Mouse (Mus musculus) midbrain, embryonic 12.5 days (tissue): Measurements from ENCODE around the gene Esp8. TPM values are rescaled to one million over a fixed set of nuclear protein-coding genes. Genes with fewer than 3 reads are reported as not detected.
"Not testable (repeated sequence)": the region's sequence is repeated elsewhere in the genome, so short reads cannot be mapped to it uniquely, and the experiment has no call there.

Source experiments
- ATAC-seq: fragments of 200-750 bp; cut with Nextera tagmentation; 2 replicates; pipeline ENCODE4 v1.8.0; 2017; ENCODE audit warnings: low read depth, moderate TSS enrichment, moderate library complexity; ENCODE audit not compliant: low FRiP score
- H3K27ac ChIP-seq: fragments of 300-500 bp; sonication (generic); replicated peaks from 2 replicates; pipeline ENCODE4 v1.5.1; 2016; ENCODE audit warnings: mild to moderate bottlenecking
- H3K27me3 ChIP-seq: fragments of 300-500 bp; sonication (generic); 2 replicates; pipeline ENCODE4 v1.6.1; 2016; ENCODE audit warnings: mild to moderate bottlenecking
- H3K36me3 ChIP-seq: fragments of 300-500 bp; sonication (generic); 2 replicates; pipeline ENCODE4 v1.6.1; 2016
- H3K4me1 ChIP-seq: fragments of 300-500 bp; sonication (generic); 2 replicates; pipeline ENCODE4 v1.6.1; 2016
- H3K4me2 ChIP-seq: fragments of 300-500 bp; sonication (generic); replicated peaks from 2 replicates; pipeline ENCODE4 v1.6.1; 2016; ENCODE audit warnings: mild to moderate bottlenecking, moderate library complexity
- H3K4me3 ChIP-seq: fragments of 300-500 bp; sonication (generic); 2 replicates; pipeline ENCODE4 v1.5.1; 2016; ENCODE audit warnings: mild to moderate bottlenecking
- H3K9ac ChIP-seq: fragments of 300-500 bp; sonication (generic); replicated peaks from 2 replicates; pipeline ENCODE4 v1.6.1; 2016; ENCODE audit warnings: mild to moderate bottlenecking, moderate library complexity
- H3K9me3 ChIP-seq: fragments of 300-500 bp; sonication (generic); 2 replicates; pipeline ENCODE4 v1.6.1; 2016; ENCODE audit warnings: mild to moderate bottlenecking
- WGBS: fragments of 180-500 bp; shearing (Covaris S2); methylation state at CpG from one replicate; pipeline ENCODE4 v1.1.7; 2016; 5-methylcytosine and 5-hydroxymethylcytosine counted together
- polyA plus RNA-seq: library from polyadenylated mRNA; unstranded; fragments of >200 nt; fragmentation: Nextera tagmentation; extraction: Ambion mirVana; gene quantifications from 2 replicates; pipeline ENCODE4 v1.2.1, GENCODE M21; 2016

Gene Esp8
- not detected in 2 replicates for polyA plus RNA-seq

- 41% methylated on average over 3 of the region's 3 CpGs for WGBS
- no peak for ATAC-seq
These were observed at the start of gene Esp8 for GRCm38 (mm10) chr17:40519818-40520217. TSS of gene Esp8 (plus strand) at chr17:40520022.

DNA sequence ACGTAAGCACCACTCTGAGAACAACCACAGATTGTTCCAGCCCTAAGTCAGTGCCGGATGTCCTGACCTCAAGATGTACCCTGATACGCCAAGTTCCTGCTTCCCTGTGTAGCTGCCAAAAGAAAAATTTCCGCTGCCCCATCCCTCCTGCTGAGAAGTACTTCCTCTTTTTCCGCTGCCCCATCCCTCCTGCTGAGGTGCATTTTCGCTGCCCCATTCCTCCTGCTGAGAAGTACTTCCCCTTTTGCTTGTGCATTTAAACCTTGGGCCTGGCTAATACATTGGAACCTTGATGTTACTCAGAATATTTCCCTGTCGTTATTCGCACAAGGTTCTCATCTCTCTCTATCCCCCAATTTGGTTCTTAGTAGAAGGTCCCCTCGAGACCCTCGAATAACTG, 36.3 kb upstream of the Esp8 start:
- not testable (repeated sequence) for H3K9ac ChIP-seq, H3K4me1 ChIP-seq, H3K36me3 ChIP-seq, H3K27ac ChIP-seq, H3K4me3 ChIP-seq, H3K9me3 ChIP-seq, ATAC-seq, H3K4me2 ChIP-seq, H3K27me3 ChIP-seq
- WGBS: 80% methylated on average over 10 of the region's 10 CpGs

More at GRCm38 (mm10) chr17:40519818-40520217, at the start of gene Esp8:
- H3K4me1 ChIP-seq: no peaks in the 10 kb centered on the region
- no peaks in the 10 kb centered on the region for H3K9me3 ChIP-seq
- no peaks in the 10 kb centered on the region for H3K27me3 ChIP-seq
- no peaks in the 10 kb centered on the region for H3K36me3 ChIP-seq
- no peak within 1 kb of the TSS for H3K4me2 ChIP-seq
- no peak within 1 kb of the TSS for H3K27ac ChIP-seq
- no peak within 1 kb of the TSS for H3K4me3 ChIP-seq
- H3K9ac ChIP-seq: no peak within 1 kb of the TSS

- H3K4me1 ChIP-seq, H3K27me3 ChIP-seq, H3K9me3 ChIP-seq, H3K27ac ChIP-seq, ATAC-seq, H3K36me3 ChIP-seq, H3K4me3 ChIP-seq, H3K4me2 ChIP-seq, H3K9ac ChIP-seq: not testable (repeated sequence)
- 92% methylated on average over 4 of the region's 4 CpGs for WGBS
These were observed 24.2 kb upstream of the Esp8 start for GRCm38 (mm10) chr17:40495468-40496185.

DNA sequence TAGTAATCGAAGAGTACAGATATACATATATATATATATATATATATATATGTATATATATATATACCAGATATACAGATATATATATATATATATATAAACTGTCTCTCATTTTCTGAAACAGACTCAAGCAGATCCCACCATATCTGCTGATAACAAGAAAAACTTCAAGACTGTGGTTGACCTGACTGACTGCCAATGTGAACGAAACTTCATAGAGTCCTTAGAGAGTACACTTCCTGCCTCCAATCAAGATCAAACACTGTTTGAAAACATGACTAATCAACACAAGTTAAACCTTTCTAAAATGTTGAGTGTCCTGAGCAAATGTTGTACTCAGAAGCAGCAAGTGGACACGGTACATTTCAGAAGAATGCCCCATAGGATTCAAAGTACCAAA, 10.0 kb downstream of the Esp8 start:
- no peak overlapping the region for H3K4me2 ChIP-seq
- no peak overlapping the region for H3K9ac ChIP-seq
- H3K27me3 ChIP-seq: no peaks in the 10 kb centered on the region
- WGBS: 71% methylated on average over 3 of the region's 3 CpGs
- H3K4me1 ChIP-seq: no peaks in the 10 kb centered on the region
- H3K4me3 ChIP-seq: no peak overlapping the region
- no peaks in the 10 kb centered on the region for H3K36me3 ChIP-seq
- H3K9me3 ChIP-seq: no peaks in the 10 kb centered on the region
- no peak for ATAC-seq
- H3K27ac ChIP-seq: no peak overlapping the region

GRCm38 (mm10) chr17:40531147-40531546, 11.3 kb downstream of the Esp8 start:
- no peak overlapping the region for H3K4me2 ChIP-seq
- H3K27ac ChIP-seq: no peak overlapping the region
- H3K9me3 ChIP-seq: no peaks in the 10 kb centered on the region
- no peak for ATAC-seq
- H3K9ac ChIP-seq: no peak overlapping the region
- no peaks in the 10 kb centered on the region for H3K27me3 ChIP-seq
- no peak overlapping the region for H3K4me3 ChIP-seq
- no peaks in the 10 kb centered on the region for H3K4me1 ChIP-seq
- H3K36me3 ChIP-seq: no peaks in the 10 kb centered on the region
- 91% methylated on average over 1 of the region's 1 CpGs for WGBS

DNA sequence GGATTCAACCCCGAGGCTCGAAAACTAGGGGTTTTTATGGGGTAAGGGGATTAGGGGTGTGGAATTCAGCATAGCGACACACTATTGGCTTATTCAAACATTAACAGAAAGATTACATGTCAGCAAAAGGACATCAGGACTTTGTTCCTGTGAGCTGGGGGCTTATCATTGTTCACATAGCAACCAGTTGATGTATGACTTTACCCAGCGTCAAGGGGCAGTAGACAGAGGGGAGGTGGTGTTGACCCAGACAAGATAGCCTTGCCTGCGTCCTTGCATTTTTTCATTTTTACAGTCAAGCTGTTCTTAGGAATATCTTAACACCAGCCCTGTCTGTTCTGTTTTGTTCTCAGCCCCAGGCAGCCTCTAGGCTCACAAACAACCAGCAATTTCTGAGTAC, 27.2 kb downstream of the Esp8 start:
- not testable (repeated sequence) for H3K4me1 ChIP-seq, H3K4me2 ChIP-seq, H3K4me3 ChIP-seq, H3K36me3 ChIP-seq, H3K9ac ChIP-seq, ATAC-seq, H3K9me3 ChIP-seq, H3K27ac ChIP-seq, H3K27me3 ChIP-seq
- WGBS: 81% methylated on average over 5 of the region's 5 CpGs

- no peaks in the 10 kb centered on the region for H3K27me3 ChIP-seq
- no peaks in the 10 kb centered on the region for H3K9me3 ChIP-seq
- H3K27ac ChIP-seq: no peak overlapping the region
- no peak for ATAC-seq
- no peaks in the 10 kb centered on the region for H3K36me3 ChIP-seq
- H3K9ac ChIP-seq: no peak overlapping the region
- H3K4me3 ChIP-seq: no peak overlapping the region
- no peak overlapping the region for H3K4me2 ChIP-seq
- 71% methylated on average over 1 of the region's 1 CpGs for WGBS
- no peaks in the 10 kb centered on the region for H3K4me1 ChIP-seq
These were observed 33.6 kb downstream of the Esp8 start for GRCm38 (mm10) chr17:40553470-40553869.

DNA sequence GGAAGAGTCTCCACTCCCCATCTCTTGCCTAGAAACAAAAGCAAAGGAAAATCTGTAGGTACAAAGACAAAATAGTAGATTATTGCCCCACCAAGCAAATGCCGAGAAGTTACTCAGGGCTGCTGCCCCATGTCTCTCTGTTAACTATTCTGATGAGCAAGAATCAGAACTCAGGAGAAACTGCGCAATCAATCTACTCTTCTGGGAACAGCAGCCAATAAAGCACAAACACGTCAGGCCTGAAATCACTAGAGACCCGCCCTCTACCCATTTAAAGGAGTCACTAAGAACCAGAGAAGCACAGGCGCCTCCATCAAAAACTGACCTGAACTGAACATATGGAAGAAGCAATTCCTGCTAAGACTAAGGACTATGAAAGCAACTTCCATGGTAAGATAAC, 41.4 kb downstream of the Esp8 start, which contains the start of gene Esp6:
TSS of gene Esp6 (plus strand) at position 301 of the 400 bp plus-strand sequence.
- Histone ChIP-seq H3K36me3 (no peaks in the 10 kb centered on the region), H3K27ac (no peak within 1 kb of the TSS), H3K4me3 (no peak within 1 kb of the TSS), H3K27me3 (no peaks in the 10 kb centered on the region), H3K4me2 (no peak within 1 kb of the TSS), H3K4me1 (no peaks in the 10 kb centered on the region), H3K9ac (no peak within 1 kb of the TSS), H3K9me3 (no peaks in the 10 kb centered on the region)
- ATAC-seq: no peak
- 90% methylated on average over 5 of the region's 5 CpGs for WGBS

Other genes starting within 250 kb of the Esp8 start
- not detected in 2 replicates for gene Crisp1, start 200.8 kb upstream of the Esp8 start, polyA plus RNA-seq
- gene Esp6, start 41.5 kb downstream of the Esp8 start, polyA plus RNA-seq: not detected in 2 replicates
- gene Esp4, start 78.6 kb downstream of the Esp8 start, polyA plus RNA-seq: not detected in 2 replicates
- gene Esp3, start 112.1 kb downstream of the Esp8 start, polyA plus RNA-seq: not detected in 2 replicates
- not detected in 2 replicates for gene Esp1, start 207.1 kb downstream of the Esp8 start, polyA plus RNA-seq